Mouse (Mus musculus) liver, adult 2 months (tissue): ENCODE measurements around the gene Snx21. TPM values are rescaled to one million over a fixed set of nuclear protein-coding genes. Genes with fewer than 3 reads are reported as not detected.
A peak's percentile ranks its signal among the peaks of the same experiment; 100 is the strongest.

ENCODE experiments used
- DNase-seq: peaks from one replicate; pipeline ENCODE4 v3.0.0-alpha.2; 2011; ENCODE audit warnings: low read depth, low spot score; ENCODE audit errors: extremely low read depth
- H3K27ac ChIP-seq: fragments of 200-500 bp; replicated peaks from 2 replicates; pipeline ENCODE4 v1.5.1; 2012; ENCODE audit warnings: low read depth, mild to moderate bottlenecking, control low read depth, inconsistent platforms, low read length; ENCODE audit not compliant: insufficient read depth
- H3K27me3 ChIP-seq: fragments of 200-500 bp; 2 replicates; pipeline ENCODE4 v1.6.1; 2012; ENCODE audit warnings: mild to moderate bottlenecking, moderate library complexity, low read length, inconsistent platforms; ENCODE audit not compliant: control insufficient read depth, insufficient read depth
- H3K36me3 ChIP-seq: fragments of 200-500 bp; 2 replicates; pipeline ENCODE4 v1.6.1; 2012; ENCODE audit warnings: low read length, inconsistent platforms; ENCODE audit not compliant: control insufficient read depth, insufficient read depth
- H3K4me1 ChIP-seq: fragments of 200-500 bp; 2 replicates; pipeline ENCODE4 v1.6.1; 2011; ENCODE audit warnings: low read length; ENCODE audit not compliant: control insufficient read depth, insufficient read depth
- H3K4me3 ChIP-seq: fragments of 200-500 bp; 2 replicates; pipeline ENCODE4 v1.5.1; 2011; ENCODE audit warnings: low read depth, mild to moderate bottlenecking, control low read depth, low read length, moderate library complexity; ENCODE audit not compliant: insufficient read depth
- H3K79me2 ChIP-seq: fragments of 200-500 bp; 2 replicates; pipeline ENCODE4 v1.6.1; 2012; ENCODE audit warnings: inconsistent platforms, mild to moderate bottlenecking, low read length, moderate library complexity; ENCODE audit not compliant: control insufficient read depth, insufficient read depth
- H3K9ac ChIP-seq: fragments of 200-500 bp; 2 replicates; pipeline ENCODE4 v1.6.1; 2012; ENCODE audit warnings: low read depth, mild to moderate bottlenecking, control low read depth, inconsistent platforms, low read length
- CTCF ChIP-seq: fragments of 200-500 bp; IDR thresholded peaks from 2 replicates; pipeline ENCODE4 v1.5.1; 2011; ENCODE audit warnings: low read depth, low read length, control low read depth
- POLR2A ChIP-seq: fragments of 200-500 bp; IDR thresholded peaks from 2 replicates; pipeline ENCODE4 v1.6.1; 2011; ENCODE audit warnings: low read length, control low read depth; ENCODE audit not compliant: insufficient read depth; ENCODE audit errors: extremely low read depth
- WGBS: fragments of 180-500 bp; shearing (Covaris S2); methylation state at CpG from one replicate; pipeline ENCODE4 v1.1.7; 2018; 5-methylcytosine and 5-hydroxymethylcytosine counted together
- polyA plus RNA-seq: library from polyadenylated mRNA; depleted of rRNA; stranded (reverse); fragments of >200 nt; gene quantifications from 2 replicates; pipeline ENCODE4 v1.2.3, GENCODE M21; 2012; rRNA removed
- total RNA-seq: library from RNA; depleted of rRNA; stranded (reverse); fragments of >200 nt; gene quantifications from 2 replicates; pipeline ENCODE4 v1.2.3, GENCODE M21; 2014; rRNA removed

Snx21 gene
- total and polyA plus RNA-seq, 2 experiments, result 10.8 to 14.4 TPM

DNA sequence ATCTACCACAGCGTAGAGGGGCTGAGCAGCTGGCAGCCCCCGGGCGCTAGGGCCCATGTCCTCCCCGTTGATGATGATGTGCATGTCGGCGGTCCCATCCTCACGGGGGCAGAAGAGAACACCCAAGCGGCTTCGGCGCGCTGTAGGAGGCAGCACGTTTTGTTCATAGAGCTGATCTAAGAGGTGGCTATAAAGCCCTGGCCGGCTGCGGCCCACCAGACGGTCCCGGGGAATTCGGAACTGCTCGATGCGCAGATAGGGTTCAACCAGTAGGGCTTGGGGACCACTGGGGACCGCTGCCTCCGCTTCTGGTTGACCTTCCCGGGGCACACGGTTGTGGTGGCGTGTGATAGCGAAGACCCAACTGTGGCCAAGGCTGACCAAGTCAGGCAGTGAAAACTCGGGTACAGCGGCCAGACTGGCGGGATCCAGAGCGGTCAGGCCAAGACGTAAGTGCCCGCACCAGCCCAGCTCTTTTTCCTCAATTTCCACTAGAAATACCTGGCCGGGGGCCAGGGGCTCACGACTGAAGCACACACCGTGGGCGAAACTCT lies 47.2 kb downstream of the Snx21 start, which contains the start of gene Ctsa:
Gene Ctsa (plus strand): TSS at position 126 of the 554 bp plus-strand sequence.
- Histone ChIP-seq H3K79me2 (no peaks in the 10 kb centered on the region; the same call in 1 of the 2 replicates), H3K27me3 (no peaks in the 10 kb centered on the region), H3K36me3 (no peaks in the 10 kb centered on the region), H3K27ac (peak within 1 kb of the TSS; percentile 83), H3K4me3 (peak within 1 kb of the TSS; percentile 62), H3K4me1 (peaks cover 7% of the 10 kb centered on the region; the same call in 1 of the 2 replicates), H3K9ac (peak within 1 kb of the TSS; percentile 79)
- WGBS, result 1% methylated on average over 35 of the region's 35 CpGs
- DNase-seq, result peak; percentile 55
- TF ChIP-seq CTCF (peak; percentile 79), POLR2A (0 out of 2 replicates have a peak, but pooled peaks have one; percentile 40)

GRCm38 (mm10) chr2:164833314-164833959 lies 47.8 kb downstream of the Snx21 start, which contains the start of gene Neurl2:
Neurl2 (minus strand) TSS chr2:164833456.
- WGBS, result under 1% methylated on average over 31 of the region's 31 CpGs
- peaks cover 4% of the 10 kb centered on the region; the same call in 1 of the 2 replicates for H3K36me3 ChIP-seq
- H3K27me3 ChIP-seq, result no peaks in the 10 kb centered on the region
- H3K27ac ChIP-seq, result peak within 1 kb of the TSS; percentile 83
- peaks cover 7% of the 10 kb centered on the region; the same call in 1 of the 2 replicates for H3K4me1 ChIP-seq
- H3K9ac ChIP-seq, result peak within 1 kb of the TSS; percentile 79
- TF ChIP-seq POLR2A (peak; percentile 63; the same call in 1 of the 2 replicates), CTCF (no peak)
- H3K4me3 ChIP-seq, result peak within 1 kb of the TSS; percentile 62
- DNase-seq, result peak; percentile 86
- no peaks in the 10 kb centered on the region; the same call in 1 of the 2 replicates for H3K79me2 ChIP-seq

DNA sequence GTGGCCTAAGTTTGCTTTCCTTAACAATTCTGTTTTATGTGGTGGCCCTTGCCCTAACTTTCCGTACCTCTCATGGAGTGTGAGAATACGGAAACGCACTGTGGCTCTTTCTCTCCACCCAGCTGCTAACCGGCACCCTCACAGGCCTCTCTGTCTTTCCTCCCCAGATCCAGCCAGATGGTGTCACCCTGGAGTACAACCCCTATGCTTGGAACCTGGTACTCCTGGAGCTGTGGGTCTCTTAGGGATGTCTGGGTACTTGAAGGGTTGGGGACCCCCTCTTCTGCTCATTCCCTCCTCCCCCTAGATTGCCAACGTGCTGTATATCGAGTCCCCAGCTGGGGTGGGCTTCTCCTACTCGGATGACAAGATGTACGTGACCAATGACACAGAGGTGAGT lies 48.9 kb downstream of the Snx21 start:
- Histone ChIP-seq H3K36me3 (peaks cover 12% of the 10 kb centered on the region), H3K27ac (peak overlapping the region; percentile 61), H3K9ac (peak overlapping the region; percentile 56), H3K4me3 (peak overlapping the region; percentile 62), H3K27me3 (no peaks in the 10 kb centered on the region), H3K4me1 (peaks cover 7% of the 10 kb centered on the region; the same call in 1 of the 2 replicates), H3K79me2 (no peaks in the 10 kb centered on the region; the same call in 1 of the 2 replicates)
- TF ChIP-seq CTCF, result peak; percentile 16; the same call in 1 of the 2 replicates
- no peak for TF ChIP-seq POLR2A
- peak; percentile 25 for DNase-seq
- WGBS, result 50% methylated on average over 8 of the region's 8 CpGs

GRCm38 (mm10) chr2:164835164-164835563 lies 49.5 kb downstream of the Snx21 start:
- no peak for DNase-seq
- H3K27me3 ChIP-seq, result no peaks in the 10 kb centered on the region
- peaks cover 7% of the 10 kb centered on the region; the same call in 1 of the 2 replicates for H3K4me1 ChIP-seq
- WGBS, result 97% methylated on average over 4 of the region's 4 CpGs
- TF ChIP-seq CTCF (no peak), POLR2A (no peak)
- peaks cover 12% of the 10 kb centered on the region for H3K36me3 ChIP-seq
- H3K79me2 ChIP-seq, result no peaks in the 10 kb centered on the region; the same call in 1 of the 2 replicates
- H3K9ac ChIP-seq, result peak overlapping the region; percentile 6; the same call in 1 of the 2 replicates
- no peak overlapping the region for H3K27ac ChIP-seq
- no peak overlapping the region for H3K4me3 ChIP-seq

Other genes starting within 250 kb of the Snx21 start
- gene Wfdc2, start 223.4 kb upstream of the Snx21 start, total RNA-seq, result 4.6 and 8.5 TPM in 2 replicates
- 9.9 and 18.9 TPM in 2 replicates for gene Wfdc2, start 223.4 kb upstream of the Snx21 start, polyA plus RNA-seq
- gene Spint3, start 212.4 kb upstream of the Snx21 start, total RNA-seq, result not detected in 2 replicates
- gene Spint3, start 212.4 kb upstream of the Snx21 start, polyA plus RNA-seq, result not detected in 2 replicates
- gene Wfdc6a, start 200.4 kb upstream of the Snx21 start, total RNA-seq, result not detected in 2 replicates
- 0.11 TPM in 1 of 2 replicates, not detected in the other for gene Wfdc6a, start 200.4 kb upstream of the Snx21 start, polyA plus RNA-seq
- not detected in 2 replicates for gene Eppin, start 192.2 kb upstream of the Snx21 start, total RNA-seq
- not detected in 2 replicates for gene Eppin, start 192.2 kb upstream of the Snx21 start, polyA plus RNA-seq
- not detected in 2 replicates for gene Wfdc6b, start 172.3 kb upstream of the Snx21 start, total RNA-seq
- gene Wfdc6b, start 172.3 kb upstream of the Snx21 start, polyA plus RNA-seq, result not detected in 2 replicates
- gene Wfdc8, start 172.2 kb upstream of the Snx21 start, total RNA-seq, result not detected in 2 replicates
- not detected in 2 replicates for gene Wfdc8, start 172.2 kb upstream of the Snx21 start, polyA plus RNA-seq
- gene Wfdc16, start 147.0 kb upstream of the Snx21 start, total RNA-seq, result not detected in 2 replicates
- gene Wfdc16, start 147.0 kb upstream of the Snx21 start, polyA plus RNA-seq, result 0.07 TPM in 1 of 2 replicates, not detected in the other
- not detected in 2 replicates for gene Wfdc10, start 129.8 kb upstream of the Snx21 start, total RNA-seq
- gene Wfdc10, start 129.8 kb upstream of the Snx21 start, polyA plus RNA-seq, result not detected in 2 replicates
- not detected in 2 replicates for gene Wfdc9, start 129.2 kb upstream of the Snx21 start, total RNA-seq
- gene Wfdc9, start 129.2 kb upstream of the Snx21 start, polyA plus RNA-seq, result not detected in 2 replicates
- not detected in 2 replicates for gene Wfdc11, start 111.7 kb upstream of the Snx21 start, total RNA-seq
- not detected in 2 replicates for gene Wfdc11, start 111.7 kb upstream of the Snx21 start, polyA plus RNA-seq
- not detected in 2 replicates for gene Wfdc13, start 100.7 kb upstream of the Snx21 start, total RNA-seq
- gene Wfdc13, start 100.7 kb upstream of the Snx21 start, polyA plus RNA-seq, result not detected in 2 replicates
- gene Spint4, start 87.3 kb upstream of the Snx21 start, total RNA-seq, result not detected in 2 replicates
- not detected in 2 replicates for gene Spint4, start 87.3 kb upstream of the Snx21 start, polyA plus RNA-seq
- gene Spint5, start 70.5 kb upstream of the Snx21 start, total RNA-seq, result not detected in 2 replicates
- not detected in 2 replicates for gene Spint5, start 70.5 kb upstream of the Snx21 start, polyA plus RNA-seq
- gene Wfdc3, start 39.9 kb upstream of the Snx21 start, total RNA-seq, result 0.09 and 0.81 TPM in 2 replicates
- gene Wfdc3, start 39.9 kb upstream of the Snx21 start, polyA plus RNA-seq, result 0.07 and 0.21 TPM in 2 replicates
- gene Dnttip1, start 39.8 kb upstream of the Snx21 start, total RNA-seq, result 11.8 and 12.9 TPM in 2 replicates
- 11.9 and 17.6 TPM in 2 replicates for gene Dnttip1, start 39.8 kb upstream of the Snx21 start, polyA plus RNA-seq
- 0.18 and 1.9 TPM in 2 replicates for gene Ube2c, start 15.9 kb upstream of the Snx21 start, total RNA-seq
- 1.2 and 1.5 TPM in 2 replicates for gene Ube2c, start 15.9 kb upstream of the Snx21 start, polyA plus RNA-seq
- 6.1 TPM in 1 of 2 replicates, not detected in the other for gene Tnnc2, start 5.9 kb upstream of the Snx21 start, total RNA-seq
- not detected in 2 replicates for gene Tnnc2, start 5.9 kb upstream of the Snx21 start, polyA plus RNA-seq
- gene Acot8, start 19.1 kb downstream of the Snx21 start, total RNA-seq, result 19.4 and 25.8 TPM in 2 replicates
- gene Acot8, start 19.1 kb downstream of the Snx21 start, polyA plus RNA-seq, result 46.1 and 53.2 TPM in 2 replicates
- gene Zswim3, start 19.3 kb downstream of the Snx21 start, total RNA-seq, result 0.83 and 1.1 TPM in 2 replicates
- 0.73 and 0.82 TPM in 2 replicates for gene Zswim3, start 19.3 kb downstream of the Snx21 start, polyA plus RNA-seq
- gene Zswim1, start 36.9 kb downstream of the Snx21 start, total RNA-seq, result 0.55 and 0.81 TPM in 2 replicates
- 3.2 and 4.4 TPM in 2 replicates for gene Zswim1, start 36.9 kb downstream of the Snx21 start, polyA plus RNA-seq
- 0.18 TPM in 1 of 2 replicates, not detected in the other for gene Spata25, start 42.7 kb downstream of the Snx21 start, total RNA-seq
- gene Spata25, start 42.7 kb downstream of the Snx21 start, polyA plus RNA-seq, result not detected in 2 replicates
- gene Ctsa, start 47.0 kb downstream of the Snx21 start, total RNA-seq, result 112 and 135 TPM in 2 replicates
- 164 and 279 TPM in 2 replicates for gene Ctsa, start 47.0 kb downstream of the Snx21 start, polyA plus RNA-seq
- 1.6 and 2.3 TPM in 2 replicates for gene Neurl2, start 47.6 kb downstream of the Snx21 start, total RNA-seq
- gene Neurl2, start 47.6 kb downstream of the Snx21 start, polyA plus RNA-seq, result 4.5 and 5.6 TPM in 2 replicates
- 21.7 and 22.1 TPM in 2 replicates for gene Pltp, start 71.9 kb downstream of the Snx21 start, total RNA-seq
- gene Pltp, start 71.9 kb downstream of the Snx21 start, polyA plus RNA-seq, result 49.7 and 92.8 TPM in 2 replicates
- 9.1 and 12.9 TPM in 2 replicates for gene Pcif1, start 93.5 kb downstream of the Snx21 start, total RNA-seq
- 20.2 and 21.3 TPM in 2 replicates for gene Pcif1, start 93.5 kb downstream of the Snx21 start, polyA plus RNA-seq
- gene Zfp335, start 125.9 kb downstream of the Snx21 start, total RNA-seq, result 2.4 and 4.0 TPM in 2 replicates
- 13.5 and 18.9 TPM in 2 replicates for gene Zfp335, start 125.9 kb downstream of the Snx21 start, polyA plus RNA-seq
- gene Mmp9, start 155.0 kb downstream of the Snx21 start, total RNA-seq, result 0.20 and 0.65 TPM in 2 replicates
- 0.55 and 0.70 TPM in 2 replicates for gene Mmp9, start 155.0 kb downstream of the Snx21 start, polyA plus RNA-seq
- 0.46 and 0.54 TPM in 2 replicates for gene Slc12a5, start 175.0 kb downstream of the Snx21 start, total RNA-seq
- gene Slc12a5, start 175.0 kb downstream of the Snx21 start, polyA plus RNA-seq, result 0.85 and 1.1 TPM in 2 replicates
- 4.3 and 6.8 TPM in 2 replicates for gene Ncoa5, start 249.0 kb downstream of the Snx21 start, total RNA-seq
- 9.2 and 11.5 TPM in 2 replicates for gene Ncoa5, start 249.0 kb downstream of the Snx21 start, polyA plus RNA-seq